Mouse (Mus musculus) CH12.LX (cell line): Measurements from ENCODE around the gene Olfr618.

ENCODE experiments used
- CTCF ChIP-seq, 2 experiments: IDR thresholded peaks in 1 of 2; conservative IDR thresholded peaks in 1 of 2; 2 replicates each; pipeline ENCODE4 v1.5.1; 2011 to 2012; ENCODE audit warnings: low read depth in 2 of 2, low read length in 2 of 2, improper control_type of control experiment in 1 of 2, inconsistent platforms in 1 of 2, mild to moderate bottlenecking in 1 of 2, moderate library complexity in 1 of 2
- ELF1 ChIP-seq: IDR thresholded peaks from 2 replicates; pipeline ENCODE4 v1.6.1; 2014; ENCODE audit warnings: low read depth, mild to moderate bottlenecking, inconsistent platforms, low read length, improper control_type of control experiment
- HCFC1 ChIP-seq: IDR thresholded peaks from 2 replicates; pipeline ENCODE4 v1.6.1; 2012; ENCODE audit warnings: low read depth, mild to moderate bottlenecking, inconsistent platforms, low read length, improper control_type of control experiment
- MYC ChIP-seq: IDR thresholded peaks from 2 replicates; pipeline ENCODE4 v1.6.1; 2011; ENCODE audit warnings: low read depth, mild to moderate bottlenecking, improper control_type of control experiment, low read length
- POLR2A ChIP-seq: IDR thresholded peaks from 2 replicates; pipeline ENCODE4 v1.6.1; 2011; ENCODE audit warnings: low read depth, mild to moderate bottlenecking, improper control_type of control experiment, low read length
- POLR2AphosphoS2 ChIP-seq: IDR thresholded peaks from 2 replicates; pipeline ENCODE4 v1.6.1; 2011; ENCODE audit warnings: low read depth, low read length, improper control_type of control experiment

DNA sequence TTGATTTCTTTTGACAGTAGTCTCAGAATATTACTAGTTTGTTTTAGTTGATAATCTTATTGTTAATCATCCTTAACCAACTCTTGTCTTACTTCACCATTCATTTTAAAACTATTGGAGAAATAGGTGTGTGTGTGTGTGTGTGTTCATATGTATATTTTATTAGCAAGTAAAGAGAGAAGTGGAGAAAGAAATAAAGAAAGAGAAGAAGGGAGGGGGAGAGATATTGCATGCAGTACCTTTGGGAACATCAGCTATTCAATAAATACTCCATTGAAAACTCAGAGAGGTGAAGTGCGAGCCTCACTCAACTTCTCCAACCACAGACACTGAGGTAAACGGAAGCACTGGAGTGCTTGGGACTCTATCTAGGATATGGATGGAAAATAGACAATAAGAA lies 34.1 kb upstream of the Olfr618 start, which contains the start of gene Olfr615:
- no peak for TF ChIP-seq POLR2AphosphoS2
- TF ChIP-seq MYC = no peak
- no peak for TF ChIP-seq POLR2A
- TF ChIP-seq CTCF (conservative IDR thresholded peaks at IDR 0.05 in 1 of 2, IDR thresholded peaks at IDR 0.05 in 1 of 2; ENCODE audit: low read depth in 2 of 2, low read length in 2 of 2) = no peak
- no peak for TF ChIP-seq HCFC1
- TF ChIP-seq ELF1 = no peak
